Mouse (Mus musculus): Measurements from ENCODE around the gene Cd70.
"Not testable (repeated sequence)": the region's sequence is repeated elsewhere in the genome, so short reads cannot be mapped to it uniquely, and the experiment has no call there.

The Cd70 gene

DNA sequence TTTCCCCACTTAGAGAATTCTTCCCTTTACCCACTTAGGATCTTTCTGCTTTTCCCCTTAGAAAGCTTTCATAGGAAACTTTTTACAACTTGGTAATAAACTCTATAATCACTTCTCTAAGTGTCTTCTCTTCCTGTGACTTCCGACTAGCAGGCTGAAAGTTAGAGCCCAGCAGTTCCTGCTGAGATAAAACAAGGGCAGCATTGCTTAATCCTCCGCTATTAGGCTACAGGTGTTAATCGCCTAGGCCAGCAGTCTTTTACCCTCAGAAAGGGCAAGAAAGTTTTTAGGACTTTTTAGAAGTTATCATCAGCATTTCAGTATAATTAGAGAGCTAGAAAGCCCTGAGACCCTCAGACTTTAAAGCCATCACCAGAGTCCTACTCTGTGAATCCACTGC lies 15.6 kb downstream of the Cd70 start:
- not testable (repeated sequence) for DNase-seq

DNA sequence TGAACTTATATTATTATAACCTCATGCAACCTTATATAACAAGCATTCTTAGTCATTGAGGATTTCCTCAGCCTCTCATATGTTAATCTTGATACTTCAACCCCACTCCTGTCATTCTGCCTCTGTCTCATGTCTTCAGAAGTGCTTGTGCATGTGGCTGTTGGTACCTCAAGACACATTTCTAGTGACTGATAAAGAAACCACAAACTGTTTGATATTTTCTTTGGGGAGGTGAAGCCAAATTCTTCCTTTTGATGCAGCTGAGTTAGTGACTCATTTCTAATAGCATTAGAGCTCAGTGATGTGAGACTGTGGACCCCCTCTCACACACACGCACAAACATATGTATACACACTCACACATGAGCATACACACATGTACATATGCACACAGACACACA lies 17.8 kb downstream of the Cd70 start:
- no peak for DNase-seq

DNA sequence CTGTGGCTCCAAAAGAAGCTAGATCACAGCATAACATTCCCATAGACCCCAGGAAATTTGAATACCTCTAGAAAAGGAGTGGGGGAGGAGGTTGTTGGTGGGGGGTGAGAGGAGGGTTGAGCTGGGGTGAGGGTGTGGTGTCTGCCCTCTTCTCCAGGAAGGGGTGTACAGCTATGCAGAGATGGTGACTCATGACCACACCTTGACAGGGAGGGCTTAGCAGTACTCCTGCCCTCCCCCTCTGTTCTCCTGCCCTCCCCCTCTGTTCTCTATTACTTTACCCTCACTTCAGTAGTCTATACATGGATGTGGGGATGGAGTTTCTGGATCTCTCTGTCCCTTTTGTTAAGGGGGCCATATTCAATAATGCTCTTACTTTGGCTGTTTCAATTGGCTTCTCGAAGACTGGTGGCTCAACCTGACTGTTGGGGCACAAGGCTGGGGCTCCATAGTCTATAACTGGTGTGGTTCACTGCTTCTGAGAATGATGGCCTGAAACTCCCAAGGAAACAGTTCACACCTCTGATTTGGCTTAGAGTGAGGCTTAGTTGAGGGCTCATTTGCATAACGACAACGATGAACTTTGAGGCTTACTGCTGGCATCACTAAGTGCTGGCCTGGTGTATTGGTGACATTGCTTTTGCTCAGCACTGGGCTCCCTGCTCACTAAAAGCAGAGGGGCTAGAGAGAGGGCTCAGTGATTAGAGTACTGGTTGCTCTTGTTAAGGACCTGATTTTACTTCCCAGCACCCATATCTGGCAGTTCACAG lies 23.5 kb downstream of the Cd70 start:
- no peak for DNase-seq

DNA sequence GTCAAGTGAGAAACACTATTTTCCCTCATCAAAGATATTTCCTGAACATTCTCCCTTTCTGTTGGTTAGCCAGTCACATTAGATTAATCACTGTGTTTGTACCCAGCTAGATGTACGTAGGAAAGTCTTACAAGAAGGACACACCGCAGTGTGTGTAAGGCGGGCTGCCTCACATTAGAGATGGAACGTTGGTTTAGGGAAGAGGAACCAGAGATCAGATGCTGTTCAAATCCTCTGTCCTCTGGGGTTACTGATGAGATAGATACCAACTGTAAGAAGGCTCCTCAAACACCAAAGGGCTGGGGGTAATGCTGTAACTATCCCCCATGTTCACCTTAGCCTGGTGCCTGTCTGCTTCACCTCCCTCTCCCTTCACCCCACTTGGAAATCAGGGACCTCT lies 24.8 kb downstream of the Cd70 start:
- no peak for DNase-seq

DNA sequence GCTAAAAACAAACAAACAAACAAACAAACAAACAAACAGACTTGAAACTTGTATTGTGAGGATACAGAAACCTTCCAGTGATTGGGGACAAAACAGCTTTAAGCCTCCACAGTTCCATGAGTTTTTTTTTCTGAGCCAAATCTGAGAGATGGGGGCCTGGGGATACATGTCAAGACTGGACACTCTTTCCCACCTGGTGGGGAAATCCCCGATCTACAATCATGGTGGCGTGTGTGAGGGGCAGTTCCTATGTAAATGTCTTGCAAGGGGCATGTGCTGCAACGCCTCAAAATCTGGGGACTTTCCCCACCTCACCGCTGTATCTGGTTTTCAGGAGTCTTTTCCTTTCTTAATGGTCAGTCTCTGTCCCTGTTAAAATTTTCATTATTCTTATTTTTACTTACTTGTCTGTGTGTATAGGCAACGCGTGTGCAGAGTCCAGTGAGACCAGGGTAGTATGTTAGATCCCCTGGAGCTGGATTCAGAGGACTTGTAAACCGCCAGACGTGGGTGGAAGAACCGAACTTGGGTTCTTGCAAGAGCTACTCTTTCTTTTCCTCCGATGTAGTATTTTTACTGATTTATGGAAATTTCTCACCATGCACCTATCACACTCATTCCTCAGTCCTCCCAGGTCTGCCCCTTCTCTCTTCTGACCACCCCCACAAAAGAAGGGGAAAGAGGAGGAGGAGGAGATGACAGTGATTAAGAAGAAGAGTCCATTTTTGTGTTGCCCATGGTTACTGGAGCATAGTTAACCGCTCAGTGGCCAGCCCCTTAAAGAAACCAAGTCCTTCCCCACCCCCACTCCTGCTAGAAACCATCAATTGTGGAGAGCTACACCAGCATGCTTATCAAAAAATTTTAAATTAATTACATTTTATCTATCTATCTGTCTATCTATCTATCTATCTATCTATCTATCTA lies 26.1 kb downstream of the Cd70 start:
- no peak for DNase-seq

DNA sequence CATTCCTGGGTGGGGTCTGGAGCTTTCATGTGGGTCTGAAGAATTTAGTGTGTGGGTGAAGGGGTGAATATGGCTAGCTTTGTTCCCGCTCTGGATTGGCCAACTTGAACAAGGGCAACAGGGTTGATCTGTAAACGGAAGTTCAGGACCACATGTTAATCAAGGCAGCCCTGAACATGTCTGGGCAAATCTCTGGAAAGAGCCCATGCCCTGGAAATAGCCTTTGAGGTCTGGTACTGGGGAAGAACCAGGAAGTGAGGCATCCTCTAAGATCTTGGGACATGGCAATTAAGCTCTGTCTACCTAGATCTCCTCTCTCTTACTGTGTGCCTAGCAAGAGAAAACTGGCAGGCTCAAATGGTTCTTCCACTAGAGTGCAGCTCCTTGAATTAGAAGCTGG lies 27.7 kb downstream of the Cd70 start:
- DNase-seq: no peak

DNA sequence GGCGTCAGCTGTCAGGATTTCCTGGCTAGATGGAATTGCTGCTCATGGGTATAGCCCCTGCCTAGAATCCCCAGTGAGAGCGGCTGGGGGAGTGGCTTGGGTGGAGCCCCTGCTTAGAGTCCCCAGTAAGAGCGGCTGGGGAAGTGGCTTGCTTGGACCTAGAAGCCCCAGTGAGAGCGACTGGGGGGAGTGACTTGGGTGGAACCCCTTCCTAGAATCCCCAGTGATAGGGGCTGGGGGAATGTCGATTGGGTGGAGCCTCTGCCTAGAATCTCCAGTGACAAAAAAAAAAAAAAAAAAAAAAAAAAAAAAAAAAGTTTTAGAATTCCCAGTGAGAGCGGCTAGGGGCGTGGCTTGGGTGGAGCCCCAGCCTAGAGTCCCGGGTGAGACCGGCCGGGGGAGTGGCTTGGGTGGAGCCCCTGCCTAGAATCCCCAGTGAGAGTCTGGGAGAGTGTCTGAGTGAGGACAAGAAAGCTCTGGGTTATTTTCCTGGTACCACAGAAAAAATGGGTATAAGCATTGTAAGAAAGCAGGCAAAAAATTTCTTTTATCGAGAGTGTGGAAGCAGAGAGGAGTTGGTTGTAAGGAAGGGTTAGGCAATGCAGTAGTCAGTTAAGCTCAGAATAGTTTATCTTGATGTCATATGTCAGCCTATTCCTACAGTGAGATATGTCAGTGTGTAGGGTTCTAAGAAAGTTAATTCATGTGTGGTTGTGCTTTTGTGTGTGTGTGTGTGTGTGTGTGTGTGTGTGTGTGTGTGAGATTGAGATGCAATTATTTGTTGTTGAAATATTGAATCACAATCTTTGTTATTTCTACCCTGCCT lies 30.8 kb downstream of the Cd70 start:
- DNase-seq: no peak

- no peak for DNase-seq
These were observed 32.8 kb downstream of the Cd70 start for GRCm38 (mm10) chr17:57116801-57117200.

GRCm38 (mm10) chr17:57112768-57113474 lies 36.7 kb downstream of the Cd70 start:
- DNase-seq: no peak

DNA sequence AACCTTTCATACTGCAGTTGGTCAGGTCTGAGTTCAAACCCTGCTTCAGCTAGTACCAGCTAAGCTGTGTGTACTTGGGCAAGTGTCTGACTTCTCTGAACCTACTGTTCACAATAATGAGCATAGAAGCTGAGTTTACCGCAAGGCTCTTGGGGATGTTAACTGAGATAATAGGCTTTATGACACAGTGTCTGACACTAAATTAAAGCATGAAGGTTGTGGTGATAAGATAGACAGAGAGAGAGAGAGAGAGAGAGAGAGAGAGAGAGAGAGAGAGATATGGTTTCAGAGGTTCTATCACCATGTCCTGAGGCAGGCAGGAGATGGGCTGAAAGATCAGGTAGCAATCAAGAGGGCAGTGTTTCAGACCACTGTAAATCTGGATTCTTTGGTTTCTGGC lies 39.6 kb downstream of the Cd70 start:
- no peak for DNase-seq

DNA sequence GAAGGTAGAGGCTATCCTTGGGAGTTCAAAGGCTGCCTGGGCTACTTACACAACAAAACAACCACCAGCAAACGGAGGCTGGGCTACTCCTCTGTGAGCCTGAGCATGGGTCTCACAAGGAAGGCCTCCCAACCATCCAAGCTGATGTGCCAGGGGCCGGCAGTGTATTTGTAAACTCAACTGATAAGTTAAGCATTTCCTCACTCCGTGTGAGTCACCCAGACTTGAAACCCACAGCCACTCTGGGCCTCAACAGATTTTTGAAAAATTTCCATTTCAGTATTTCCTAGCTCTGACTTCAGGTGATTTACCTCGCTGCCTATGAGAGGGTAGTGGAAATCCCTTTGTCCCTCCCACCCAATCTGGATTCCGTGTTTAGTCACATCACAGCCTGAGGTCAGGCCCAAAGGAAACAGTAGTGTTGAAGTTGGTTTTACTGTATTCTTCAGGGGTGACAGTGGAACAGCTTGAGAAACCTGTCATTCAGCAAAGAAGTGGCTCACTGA lies 40.9 kb downstream of the Cd70 start:
- no peak for DNase-seq

DNA sequence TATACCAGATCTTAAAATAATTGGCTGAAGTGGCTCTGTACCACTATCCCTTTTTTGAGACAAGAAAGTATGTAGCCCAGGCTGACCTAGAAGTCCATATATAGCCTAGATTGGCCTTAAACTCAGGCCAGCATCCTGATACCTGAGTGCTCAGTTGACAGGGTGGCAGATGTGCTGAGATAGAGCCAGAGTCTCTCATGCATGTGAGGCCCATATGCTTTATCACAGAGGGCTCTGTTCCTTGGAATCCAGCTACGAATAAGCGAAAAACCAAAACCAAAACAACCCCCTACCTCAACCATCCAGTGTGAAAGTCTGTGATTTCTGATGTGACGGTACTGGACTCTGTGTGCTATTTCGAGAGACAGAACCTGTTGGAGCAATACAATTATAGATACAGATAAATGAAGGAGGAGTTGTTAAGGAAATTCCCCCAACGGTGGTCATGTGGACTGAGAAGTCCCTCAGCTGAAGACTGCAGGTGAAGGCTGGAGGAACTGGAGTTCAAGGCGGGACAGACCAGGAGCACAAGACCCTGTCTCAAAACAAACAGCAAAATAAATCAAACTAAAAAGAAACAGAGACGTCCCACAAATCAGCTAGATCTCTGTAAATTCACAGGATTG lies 41.4 kb downstream of the Cd70 start:
- DNase-seq: peak in 1 of 2 experiments; percentile 12

GRCm38 (mm10) chr17:57107064-57107463 lies 42.5 kb downstream of the Cd70 start:
- DNase-seq: no peak

DNA sequence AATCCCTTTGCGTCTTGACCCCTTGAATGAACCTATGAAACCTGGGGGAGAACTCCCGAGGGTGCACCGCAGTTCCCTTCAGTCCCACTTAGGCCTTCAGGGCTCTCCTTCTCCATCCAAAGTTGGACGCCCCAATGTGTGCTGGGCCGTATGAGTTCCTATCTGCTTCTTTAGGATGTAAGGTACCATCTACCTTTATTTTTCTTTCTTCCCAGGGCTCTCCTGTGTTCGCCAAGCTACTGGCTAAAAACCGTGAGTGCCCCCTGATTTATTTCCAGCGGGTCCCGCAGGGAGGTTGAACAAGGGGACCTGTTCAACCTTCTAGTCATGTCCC lies 43.6 kb downstream of the Cd70 start:
- no peak for DNase-seq

GRCm38 (mm10) chr17:57105181-57106034 lies 44.2 kb downstream of the Cd70 start, which contains the start of gene Tnfsf9:
TSS of gene Tnfsf9 (plus strand) at chr17:57105325.
- peak; percentile 70 to 74 for DNase-seq

DNA sequence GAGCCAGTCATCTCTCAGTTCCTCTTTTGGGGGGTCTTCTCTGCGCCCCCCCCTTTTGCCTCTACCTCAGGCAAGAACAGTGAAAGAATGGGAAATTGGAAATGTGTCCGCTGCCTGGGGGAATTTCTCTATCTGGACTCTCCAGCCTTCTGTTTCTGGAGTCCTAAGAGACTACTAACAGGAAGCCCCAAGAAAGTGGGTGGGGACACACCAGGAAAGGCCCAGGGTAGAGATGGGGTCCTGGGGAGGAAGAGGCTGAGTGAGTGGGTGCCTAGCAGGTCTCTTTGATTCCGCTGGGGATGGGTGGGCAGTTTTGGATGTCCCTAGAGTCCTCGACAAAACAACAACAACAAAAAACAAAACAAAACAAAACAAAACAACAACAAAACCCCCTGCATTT lies 45.1 kb downstream of the Cd70 start:
- DNase-seq: no peak

DNA sequence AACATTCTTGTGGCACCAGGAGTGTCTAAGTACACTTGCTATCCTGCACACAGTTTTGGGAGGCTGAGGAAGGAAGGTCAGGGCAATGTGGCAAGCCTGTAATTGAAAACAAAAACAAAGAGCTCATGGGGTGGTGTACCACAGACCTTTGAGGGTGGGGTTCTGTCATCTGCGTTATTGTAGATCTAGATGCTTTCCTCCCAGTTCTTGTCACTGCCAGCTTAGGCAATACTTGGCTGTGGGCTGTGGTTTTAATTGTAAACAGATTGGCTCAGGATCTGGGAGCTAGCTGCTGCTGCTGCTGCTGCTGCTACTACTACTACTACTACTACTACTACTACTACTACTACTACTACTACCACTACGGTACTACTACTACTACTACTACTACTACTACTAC lies 47.3 kb downstream of the Cd70 start:
- DNase-seq: no peak

DNA sequence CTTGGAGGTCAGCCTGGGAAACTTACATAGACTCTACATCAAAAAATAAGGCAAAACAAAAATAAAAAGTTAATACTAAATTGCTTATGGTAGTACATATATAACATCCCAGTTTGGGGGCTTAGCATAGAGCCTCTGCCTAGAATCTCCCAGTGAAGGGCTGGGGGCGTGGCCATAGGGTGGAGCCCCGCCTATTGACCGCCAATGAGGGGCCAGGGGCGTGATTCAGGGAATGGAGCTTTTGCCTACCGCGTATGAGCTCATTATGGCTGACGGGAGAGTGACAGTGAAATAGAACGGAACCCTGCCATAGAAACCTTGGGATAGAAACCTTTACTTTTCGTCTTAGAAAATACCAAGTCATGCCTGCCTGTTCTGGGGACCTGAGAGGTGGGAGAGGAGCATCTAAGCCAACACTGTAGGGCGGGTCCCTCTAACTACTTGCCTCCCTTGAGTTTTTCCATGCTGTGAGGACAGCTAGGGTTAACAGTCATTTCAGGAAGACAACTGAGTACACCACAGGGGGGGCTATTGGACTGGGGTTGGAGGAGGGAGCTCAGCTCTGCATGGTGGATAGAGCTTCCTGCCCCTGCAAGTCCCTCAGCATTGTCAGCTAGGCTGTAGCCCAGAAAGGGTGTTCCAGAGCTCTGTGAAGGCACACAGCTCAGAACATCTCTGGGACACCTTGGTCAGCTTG lies 49.8 kb downstream of the Cd70 start:
- peak in 1 of 2 experiments; percentile 23 for DNase-seq

- no peak for DNase-seq
These were observed 51.3 kb downstream of the Cd70 start for GRCm38 (mm10) chr17:57098321-57098720.

DNA sequence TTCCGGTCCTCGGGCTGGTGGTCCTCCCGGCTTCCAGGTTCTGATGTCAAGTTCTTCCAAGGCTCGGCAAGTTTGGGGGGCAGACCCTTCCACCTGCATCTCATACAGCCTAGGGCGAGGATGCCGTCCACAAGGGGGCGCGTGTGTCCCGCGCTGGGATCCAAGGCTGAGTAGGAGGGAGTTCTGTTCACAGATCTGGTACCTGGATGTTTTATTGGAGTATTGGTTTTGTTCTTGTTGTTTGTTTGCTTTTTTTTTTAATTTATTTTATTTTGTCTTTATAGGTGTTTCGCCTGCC lies 53.0 kb downstream of the Cd70 start:
- peak; percentile 90 to 94 for DNase-seq

Measured in cerebellum, postnatal 25 days (tissue).